Mouse (Mus musculus) frontal cortex, adult (tissue): ENCODE data around the gene Rhoa.
A peak's percentile ranks its signal among the peaks of the same experiment; 100 is the strongest.

Experiments
- ATAC-seq: cut with Nextera tagmentation; 2 replicates; pipeline ENCODE4 v1.9.2; 2017; ENCODE audit warnings: mild to moderate bottlenecking, moderate library complexity, mixed read lengths; ENCODE audit not compliant: low TSS enrichment

Gene Rhoa

GRCm38 (mm10) chr9:108339886-108340257 lies 33.9 kb downstream of the Rhoa start:
- no peak for ATAC-seq

- ATAC-seq, result no peak
Observed at GRCm38 (mm10) chr9:108340258-108341138, 34.6 kb downstream of the Rhoa start.

DNA sequence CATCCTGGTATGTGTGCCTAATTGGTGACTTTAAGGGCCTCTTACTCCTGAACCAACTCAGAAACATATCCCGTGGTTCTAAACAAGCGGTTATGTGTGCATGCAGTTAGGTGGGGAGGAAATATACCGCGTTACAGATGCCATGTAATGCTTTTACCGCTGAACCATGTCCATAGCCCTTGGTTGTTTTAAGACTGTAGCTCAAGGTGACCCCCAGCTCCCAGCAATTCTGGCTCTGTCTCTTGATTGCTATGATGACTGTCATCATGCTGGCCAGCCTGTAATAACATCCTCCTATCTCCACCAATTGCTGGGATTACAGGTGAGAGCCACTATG lies 35.2 kb downstream of the Rhoa start:
- no peak for ATAC-seq

- ATAC-seq, result no peak
Observed at GRCm38 (mm10) chr9:108341801-108342200, 35.9 kb downstream of the Rhoa start.

GRCm38 (mm10) chr9:108342301-108342831 lies 36.4 kb downstream of the Rhoa start:
- no peak for ATAC-seq

- no peak for ATAC-seq
Observed at GRCm38 (mm10) chr9:108343331-108343730, 37.4 kb downstream of the Rhoa start.

DNA sequence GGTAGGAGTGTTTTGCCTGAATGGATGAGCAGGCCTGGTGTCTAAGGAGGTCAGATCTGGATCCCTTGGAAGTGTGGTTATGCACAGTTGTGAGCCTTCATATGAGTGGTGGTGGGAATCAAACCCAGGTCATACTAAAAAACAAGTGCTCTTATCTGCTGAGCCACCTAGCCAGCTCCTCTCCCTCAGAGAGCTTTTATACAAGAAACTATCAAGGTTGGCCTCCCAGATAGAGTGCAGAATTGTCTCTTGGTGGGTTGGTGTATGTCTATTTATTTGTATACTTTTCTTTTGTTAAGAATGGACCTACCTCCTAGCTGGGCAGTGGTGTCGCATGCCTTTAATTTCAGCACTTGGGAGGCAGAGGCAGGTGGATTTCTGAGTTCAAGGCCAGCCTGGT lies 37.9 kb downstream of the Rhoa start:
- ATAC-seq, result no peak

DNA sequence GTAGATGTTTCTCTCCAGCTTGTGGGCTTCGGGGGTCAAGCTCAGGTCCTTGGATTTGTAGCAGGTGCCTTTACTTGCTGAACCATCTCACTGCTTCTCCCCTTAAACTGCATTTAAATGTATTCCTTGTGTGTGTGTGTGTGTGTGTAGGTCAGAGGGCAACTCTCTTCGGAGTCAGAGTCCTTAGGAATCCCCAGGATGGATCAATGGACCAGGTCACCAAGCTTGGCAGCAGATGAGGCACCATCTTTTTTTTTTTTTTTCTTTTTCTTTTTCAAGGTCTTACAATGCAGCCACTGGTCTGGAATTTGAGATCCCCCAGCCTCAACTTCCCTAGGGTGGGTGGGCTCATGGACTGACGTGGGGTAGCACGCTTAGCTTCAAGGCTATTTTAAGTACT lies 38.5 kb downstream of the Rhoa start:
- no peak for ATAC-seq

DNA sequence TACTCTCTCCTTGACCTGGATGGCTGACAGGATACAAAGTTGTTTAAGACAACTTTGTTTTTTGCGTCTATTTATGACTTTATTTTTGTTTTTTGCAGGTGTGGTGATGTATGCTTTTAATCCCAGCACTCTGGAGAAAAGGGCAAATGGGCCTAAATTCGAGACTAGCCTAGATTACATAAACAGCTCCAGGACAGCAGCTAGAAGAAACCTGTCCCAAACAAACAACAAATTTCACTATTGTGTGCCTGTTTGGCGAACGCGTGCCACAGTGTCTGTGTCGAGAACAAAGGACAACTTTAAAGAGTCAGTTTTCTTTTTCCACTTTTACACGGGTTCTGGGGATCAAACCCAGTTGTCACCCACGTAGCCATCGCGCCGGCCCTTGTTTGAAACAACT lies 41.1 kb downstream of the Rhoa start:
- no peak for ATAC-seq

GRCm38 (mm10) chr9:108347540-108348289 lies 41.8 kb downstream of the Rhoa start, which contains the start of gene Usp4:
Gene Usp4 (plus strand): TSS chr9:108347853.
- ATAC-seq, result peak; percentile 81

GRCm38 (mm10) chr9:108348290-108348680 lies 42.4 kb downstream of the Rhoa start:
- no peak for ATAC-seq

GRCm38 (mm10) chr9:108349727-108350126 lies 43.8 kb downstream of the Rhoa start:
- ATAC-seq, result no peak

DNA sequence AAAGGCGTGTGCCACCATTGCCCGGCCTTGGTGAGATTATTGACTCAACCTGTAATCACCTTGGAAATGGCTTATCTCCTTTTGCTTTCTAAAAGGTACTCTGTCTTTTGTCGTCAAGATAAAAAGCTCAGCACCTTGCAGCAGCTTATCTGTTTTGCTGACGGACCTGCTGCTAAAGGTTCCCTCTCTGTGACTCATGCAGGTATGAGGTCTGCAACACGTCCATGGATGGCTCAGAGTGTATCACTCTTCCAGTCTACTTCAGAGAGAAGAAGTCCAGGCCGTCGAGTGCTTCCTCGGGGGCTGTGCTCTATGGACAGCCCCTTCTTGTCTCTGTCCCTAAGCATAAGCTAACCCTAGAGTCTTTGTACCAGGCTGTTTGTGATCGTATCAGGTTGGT lies 72.3 kb downstream of the Rhoa start:
- ATAC-seq, result no peak

DNA sequence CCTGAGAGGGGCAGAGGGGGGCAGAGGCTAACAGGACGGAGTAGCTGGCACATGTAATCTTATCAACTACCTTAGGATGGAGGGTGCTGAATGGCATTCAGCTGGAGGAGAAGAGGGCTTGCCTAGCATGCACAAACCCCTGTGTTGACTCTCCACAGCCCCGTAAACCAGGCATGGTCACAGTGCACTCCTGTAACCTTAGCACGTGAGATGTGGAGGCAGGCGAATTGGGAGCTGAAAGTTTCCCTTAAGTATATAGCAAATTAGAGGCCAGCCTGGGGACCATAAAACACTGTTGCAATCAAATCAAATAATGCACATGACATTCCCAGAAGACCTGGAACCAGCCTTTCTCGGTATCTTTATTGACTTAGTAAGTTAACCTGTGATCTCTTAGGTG lies 72.8 kb downstream of the Rhoa start:
- ATAC-seq, result no peak

DNA sequence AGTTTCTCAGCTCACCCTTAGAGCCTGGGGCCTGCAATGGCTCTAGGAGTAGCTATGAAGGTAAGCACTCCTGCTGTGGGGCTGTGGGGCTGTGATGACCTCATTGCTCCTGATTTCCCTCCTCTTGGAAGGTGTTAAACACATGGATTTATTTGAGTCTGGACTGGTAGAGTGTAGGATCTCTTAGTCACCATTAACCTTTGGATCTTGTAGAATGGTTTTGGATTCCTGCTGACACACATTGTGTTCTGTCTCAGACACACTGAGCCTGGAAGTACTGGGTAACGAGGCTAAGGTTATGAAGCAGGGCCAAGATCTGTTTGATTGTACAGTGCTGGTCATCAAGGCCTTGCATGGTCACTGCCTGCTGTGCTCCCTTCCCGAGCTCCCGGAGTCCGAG lies 73.4 kb downstream of the Rhoa start:
- ATAC-seq, result no peak

- no peak for ATAC-seq
Observed at GRCm38 (mm10) chr9:108381382-108381781, 75.5 kb downstream of the Rhoa start.

DNA sequence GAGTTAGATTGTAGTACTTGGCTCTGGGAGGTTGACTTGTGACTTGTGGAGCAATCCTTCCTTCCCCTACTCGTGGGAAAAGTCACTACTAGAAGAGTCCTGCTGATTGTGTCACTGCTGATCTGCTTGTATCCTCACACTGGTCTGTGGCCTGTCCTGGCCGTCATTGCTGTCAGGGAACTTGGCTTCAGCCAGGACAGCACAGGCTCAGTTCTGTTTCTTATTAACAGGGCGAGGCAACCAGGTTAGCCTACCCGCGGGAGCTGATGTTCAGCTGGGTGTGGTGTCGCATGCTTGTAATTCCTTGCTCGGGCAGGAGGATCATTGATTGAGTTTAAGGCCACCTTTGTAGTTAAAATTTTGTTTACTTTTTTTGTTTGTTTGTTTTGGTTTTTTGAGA lies 79.1 kb downstream of the Rhoa start:
- no peak for ATAC-seq

GRCm38 (mm10) chr9:108386816-108387215 lies 80.9 kb downstream of the Rhoa start:
- no peak for ATAC-seq
